Mouse (Mus musculus) embryonic facial prominence, embryonic 12.5 days (tissue): ENCODE data around the gene Clstn2. TPM values are rescaled to one million over a fixed set of nuclear protein-coding genes. Genes with fewer than 3 reads are reported as not detected.

ENCODE experiments used
- ATAC-seq: fragments of 200-750 bp; cut with Nextera tagmentation; 2 replicates; pipeline ENCODE4 v1.8.0; 2017; ENCODE audit not compliant: insufficient number of reproducible peaks, insufficient read depth, low FRiP score, low TSS enrichment
- H3K27ac ChIP-seq: fragments of 300-500 bp; sonication (generic); 2 replicates; pipeline ENCODE4 v1.5.1; 2016; ENCODE audit warnings: mild to moderate bottlenecking
- H3K27me3 ChIP-seq: fragments of 300-500 bp; sonication (generic); 2 replicates; pipeline ENCODE4 v1.6.1; 2016; ENCODE audit warnings: mild to moderate bottlenecking, moderate library complexity
- H3K36me3 ChIP-seq: fragments of 300-500 bp; sonication (generic); 2 replicates; pipeline ENCODE4 v1.6.1; 2016; ENCODE audit warnings: mild to moderate bottlenecking
- H3K4me1 ChIP-seq: fragments of 300-500 bp; sonication (generic); 2 replicates; pipeline ENCODE4 v1.6.1; 2016
- H3K4me2 ChIP-seq: fragments of 300-500 bp; sonication (generic); replicated peaks from 2 replicates; pipeline ENCODE4 v1.6.1; 2016; ENCODE audit warnings: mild to moderate bottlenecking, moderate library complexity
- H3K4me3 ChIP-seq: fragments of 300-500 bp; sonication (generic); 2 replicates; pipeline ENCODE4 v1.5.1; 2016; ENCODE audit warnings: mild to moderate bottlenecking
- H3K9ac ChIP-seq: fragments of 300-500 bp; sonication (generic); 2 replicates; pipeline ENCODE4 v1.6.1; 2016; ENCODE audit warnings: mild to moderate bottlenecking, moderate library complexity
- H3K9me3 ChIP-seq: fragments of 300-500 bp; sonication (generic); 2 replicates; pipeline ENCODE4 v1.6.1; 2016; ENCODE audit warnings: mild to moderate bottlenecking, moderate library complexity
- WGBS: fragments of 180-500 bp; shearing (Covaris S2); methylation state at CpG from one replicate; pipeline ENCODE4 v1.1.7; 2016; 5-methylcytosine and 5-hydroxymethylcytosine counted together
- polyA plus RNA-seq: library from polyadenylated mRNA; unstranded; fragments of >200 nt; fragmentation: Nextera tagmentation; extraction: Ambion mirVana; gene quantifications from 2 replicates; pipeline ENCODE4 v1.2.1, GENCODE M21; 2016

Gene Clstn2
- polyA plus RNA-seq, 1 experiment from 2014 or later, result 3.5 TPM

DNA sequence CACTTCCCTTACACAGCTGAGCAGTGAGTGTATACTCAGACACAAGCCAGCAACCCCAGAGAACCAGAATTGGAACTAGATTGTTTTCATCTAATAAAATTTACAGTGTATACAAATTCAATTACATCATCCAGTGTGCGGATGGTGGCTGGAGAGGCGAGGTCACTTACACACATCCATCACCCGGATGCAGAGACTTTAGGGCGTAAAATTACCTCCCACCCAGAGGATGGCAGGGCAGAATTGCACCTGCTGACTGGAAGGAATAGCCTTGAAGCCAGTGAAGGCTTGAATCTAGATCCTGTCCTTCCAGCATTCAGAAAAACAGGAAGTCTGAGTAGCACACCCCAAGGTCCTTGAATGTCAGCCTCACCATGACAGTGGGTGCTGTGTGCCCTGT is 113.7 kb downstream of the Clstn2 start:
- no peak for ATAC-seq
- Histone ChIP-seq H3K4me3 (no peak overlapping the region), H3K4me1 (no peaks in the 10 kb centered on the region), H3K27me3 (no peaks in the 10 kb centered on the region), H3K4me2 (no peak overlapping the region), H3K36me3 (no peaks in the 10 kb centered on the region), H3K9ac (no peak overlapping the region), H3K27ac (no peak overlapping the region), H3K9me3 (no peaks in the 10 kb centered on the region)
- 72% methylated on average over 4 of the region's 4 CpGs for WGBS

DNA sequence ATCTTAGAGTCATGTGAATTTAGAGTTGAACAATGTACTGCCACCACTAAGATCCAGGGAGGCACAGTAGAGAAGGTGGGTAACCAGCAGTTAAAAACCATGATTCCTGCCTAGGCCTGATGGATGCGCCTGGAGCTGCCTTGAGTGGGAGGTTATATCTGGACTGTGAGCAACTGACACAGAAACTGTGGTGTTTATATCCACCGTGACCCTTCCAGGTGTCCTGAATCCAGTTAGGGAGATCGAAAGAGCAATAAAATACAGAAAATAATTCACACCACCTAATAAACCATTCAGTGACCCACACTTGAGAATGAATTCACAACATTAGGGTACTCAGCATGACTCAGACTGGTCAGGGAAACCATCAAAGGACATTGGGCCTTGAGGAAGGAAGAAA is 141.6 kb downstream of the Clstn2 start:
- Histone ChIP-seq H3K9ac (no peak overlapping the region), H3K4me2 (no peak overlapping the region), H3K4me3 (no peak overlapping the region), H3K27me3 (no peaks in the 10 kb centered on the region), H3K27ac (no peak overlapping the region), H3K9me3 (no peaks in the 10 kb centered on the region), H3K4me1 (no peaks in the 10 kb centered on the region), H3K36me3 (no peaks in the 10 kb centered on the region)
- ATAC-seq, result no peak
- 85% methylated on average over 3 of the region's 3 CpGs for WGBS

DNA sequence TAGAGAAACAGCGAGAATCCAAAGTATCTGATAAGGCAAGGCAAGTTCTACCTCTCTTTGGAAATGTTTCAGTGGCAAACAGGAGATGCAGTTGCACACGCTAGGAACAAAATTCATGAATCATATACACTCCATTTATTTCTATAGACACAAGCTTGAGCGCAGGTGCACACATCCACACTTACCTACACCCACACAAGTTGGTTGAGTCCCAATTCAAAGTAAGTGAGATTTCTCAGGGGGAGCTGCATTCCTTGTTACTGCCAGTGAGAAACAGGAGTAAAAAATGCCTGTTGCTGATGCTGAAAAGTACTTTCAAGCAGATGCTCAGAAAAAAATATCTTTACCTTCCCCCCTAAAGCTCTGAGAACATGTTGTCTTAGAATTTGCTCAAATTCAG is 149.6 kb downstream of the Clstn2 start:
- H3K36me3 ChIP-seq, result no peaks in the 10 kb centered on the region
- H3K9me3 ChIP-seq, result no peaks in the 10 kb centered on the region
- no peak overlapping the region for H3K4me2 ChIP-seq
- WGBS, result 87% methylated on average over 3 of the region's 3 CpGs
- no peaks in the 10 kb centered on the region for H3K4me1 ChIP-seq
- no peak overlapping the region for H3K9ac ChIP-seq
- no peak overlapping the region for H3K27ac ChIP-seq
- ATAC-seq, result no peak
- H3K4me3 ChIP-seq, result no peak overlapping the region
- no peaks in the 10 kb centered on the region for H3K27me3 ChIP-seq

DNA sequence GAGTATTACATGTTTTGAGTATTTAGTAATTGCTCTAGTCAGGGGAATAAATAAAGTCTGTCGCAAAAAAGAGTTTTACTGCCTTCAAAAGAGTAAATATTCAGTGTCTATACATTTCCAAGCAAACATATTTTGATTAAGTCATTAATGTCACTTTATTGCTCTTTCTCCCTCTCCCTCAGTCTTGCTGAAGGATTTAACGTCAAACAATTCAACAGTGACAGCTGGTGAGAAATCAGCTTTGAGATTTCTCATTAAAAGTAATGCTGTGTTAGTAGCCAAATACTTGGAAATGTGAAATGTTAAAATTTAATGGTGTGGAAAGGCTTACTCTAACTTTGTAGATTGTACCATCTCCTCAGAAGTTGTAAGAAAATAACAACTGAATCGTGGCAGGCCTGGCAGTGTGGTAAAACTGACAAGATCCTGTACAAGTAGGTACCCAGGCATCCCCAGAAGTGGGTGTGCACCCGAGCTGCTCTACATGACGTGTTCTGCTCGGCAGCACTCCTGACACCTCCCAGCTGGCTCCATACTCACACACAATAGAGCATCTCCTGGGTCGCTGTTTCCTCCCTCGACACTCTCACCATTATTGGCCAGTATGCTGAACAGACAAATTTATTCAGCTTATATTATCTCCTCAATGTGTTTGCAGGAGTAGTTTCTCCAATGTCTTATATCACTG is 165.8 kb downstream of the Clstn2 start:
- WGBS, result 79% methylated on average over 8 of the region's 8 CpGs
- no peak for ATAC-seq
- Histone ChIP-seq H3K4me3 (no peak overlapping the region), H3K9ac (no peak overlapping the region), H3K4me2 (no peak overlapping the region), H3K36me3 (no peaks in the 10 kb centered on the region), H3K4me1 (no peaks in the 10 kb centered on the region), H3K27me3 (no peaks in the 10 kb centered on the region), H3K27ac (no peak overlapping the region), H3K9me3 (no peaks in the 10 kb centered on the region)

DNA sequence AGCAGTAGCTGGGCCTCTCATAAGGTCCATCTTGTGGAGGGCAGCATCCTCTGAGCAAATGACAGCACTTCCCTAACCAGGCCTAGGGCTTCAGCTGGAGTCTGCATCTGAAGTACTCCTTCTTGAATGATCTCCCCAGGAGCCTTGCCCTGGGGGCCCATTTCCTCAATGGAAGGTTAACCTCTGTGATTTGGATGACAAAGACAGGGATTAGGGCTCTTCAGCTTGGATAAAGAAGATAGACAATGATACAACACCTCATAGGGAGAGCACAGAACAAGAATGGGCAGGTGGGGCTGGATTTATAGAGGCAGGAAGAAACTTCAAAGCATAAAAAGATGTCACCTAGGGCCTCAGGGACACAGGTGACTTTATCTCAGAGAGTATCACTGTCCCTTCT is 180.1 kb downstream of the Clstn2 start:
- no peak overlapping the region for H3K4me2 ChIP-seq
- H3K4me3 ChIP-seq, result no peak overlapping the region
- H3K9me3 ChIP-seq, result no peaks in the 10 kb centered on the region
- ATAC-seq, result no peak
- H3K27ac ChIP-seq, result no peak overlapping the region
- H3K9ac ChIP-seq, result no peak overlapping the region
- H3K36me3 ChIP-seq, result no peaks in the 10 kb centered on the region
- no peaks in the 10 kb centered on the region for H3K27me3 ChIP-seq
- 0 out of 2 replicates have a peak, but pooled peaks cover 2% of the 10 kb centered on the region for H3K4me1 ChIP-seq

DNA sequence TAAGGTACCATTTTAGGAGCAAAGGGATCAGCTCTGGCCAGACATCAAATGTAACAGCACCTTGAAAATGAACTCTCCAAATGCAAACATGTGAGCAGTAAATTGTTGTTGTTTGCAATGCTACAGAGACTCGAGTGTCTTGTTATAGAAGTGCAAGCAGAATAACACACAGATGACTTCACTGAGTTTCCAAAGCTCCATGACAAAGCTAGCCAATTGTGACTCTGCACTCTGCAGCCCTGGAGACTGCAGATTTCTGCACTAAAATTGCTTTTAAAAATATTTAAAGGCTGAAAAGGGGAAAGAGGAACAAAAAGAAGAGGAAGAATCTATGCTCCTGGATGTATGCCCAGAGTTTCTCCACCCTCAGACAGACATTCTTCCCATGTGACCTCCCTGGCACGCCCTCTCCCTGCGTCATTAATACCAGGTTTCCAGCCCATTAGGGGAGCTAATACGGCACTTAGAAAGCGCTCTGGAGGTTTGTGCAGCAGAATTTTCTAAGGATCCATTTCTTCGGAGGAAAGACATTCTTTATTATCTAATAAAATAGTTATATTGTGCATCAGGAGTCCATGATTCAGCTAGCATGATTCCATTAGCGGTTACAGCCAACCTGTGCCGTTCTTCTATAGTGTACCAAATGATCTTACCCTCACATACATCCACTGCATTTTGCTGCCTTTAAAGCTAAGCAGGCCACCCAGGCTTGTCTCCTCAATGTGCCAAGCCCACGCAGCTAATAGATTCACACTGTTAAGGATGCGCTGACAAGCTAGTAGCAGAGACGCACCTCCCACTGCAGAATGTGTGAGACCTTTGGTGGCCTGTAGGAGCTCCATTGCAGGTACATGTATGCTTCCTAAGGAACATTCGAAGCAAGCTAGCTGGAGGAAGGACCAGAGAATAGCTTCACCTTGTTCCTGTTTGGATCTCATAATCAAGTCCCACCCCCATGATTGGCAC is 184.8 kb downstream of the Clstn2 start:
- no peaks in the 10 kb centered on the region for H3K36me3 ChIP-seq
- no peak overlapping the region for H3K9ac ChIP-seq
- H3K4me3 ChIP-seq, result no peak overlapping the region
- H3K9me3 ChIP-seq, result no peaks in the 10 kb centered on the region
- 74% methylated on average over 12 of the region's 12 CpGs for WGBS
- H3K4me2 ChIP-seq, result no peak overlapping the region
- H3K4me1 ChIP-seq, result 0 out of 2 replicates have a peak, but pooled peaks cover 2% of the 10 kb centered on the region
- H3K27ac ChIP-seq, result no peak overlapping the region
- no peaks in the 10 kb centered on the region for H3K27me3 ChIP-seq
- no peak for ATAC-seq

DNA sequence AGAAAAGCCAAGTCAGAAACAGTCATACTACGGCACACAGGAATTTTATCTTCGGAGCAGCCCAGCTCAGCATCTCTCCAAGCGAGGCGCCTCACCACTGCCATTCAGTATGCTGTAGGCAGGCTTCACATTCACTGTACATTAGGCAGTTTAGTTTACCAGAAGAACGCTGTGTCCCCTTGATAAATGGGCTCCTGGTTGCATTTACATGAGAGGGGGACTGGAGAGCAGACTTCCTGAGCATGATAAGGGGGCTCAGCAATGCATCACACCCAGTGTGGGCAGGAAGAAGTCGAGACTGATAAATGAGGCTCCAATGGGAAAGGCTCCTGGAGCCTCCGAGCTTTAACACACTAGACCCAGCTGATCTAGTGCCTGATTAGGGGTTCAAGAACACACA is 190.9 kb downstream of the Clstn2 start:
- 86% methylated on average over 7 of the region's 7 CpGs for WGBS
- no peak overlapping the region for H3K27ac ChIP-seq
- H3K4me1 ChIP-seq, result no peaks in the 10 kb centered on the region
- H3K4me3 ChIP-seq, result no peak overlapping the region
- H3K27me3 ChIP-seq, result no peaks in the 10 kb centered on the region
- ATAC-seq, result no peak
- no peak overlapping the region for H3K9ac ChIP-seq
- no peaks in the 10 kb centered on the region for H3K36me3 ChIP-seq
- H3K9me3 ChIP-seq, result no peaks in the 10 kb centered on the region
- H3K4me2 ChIP-seq, result no peak overlapping the region

DNA sequence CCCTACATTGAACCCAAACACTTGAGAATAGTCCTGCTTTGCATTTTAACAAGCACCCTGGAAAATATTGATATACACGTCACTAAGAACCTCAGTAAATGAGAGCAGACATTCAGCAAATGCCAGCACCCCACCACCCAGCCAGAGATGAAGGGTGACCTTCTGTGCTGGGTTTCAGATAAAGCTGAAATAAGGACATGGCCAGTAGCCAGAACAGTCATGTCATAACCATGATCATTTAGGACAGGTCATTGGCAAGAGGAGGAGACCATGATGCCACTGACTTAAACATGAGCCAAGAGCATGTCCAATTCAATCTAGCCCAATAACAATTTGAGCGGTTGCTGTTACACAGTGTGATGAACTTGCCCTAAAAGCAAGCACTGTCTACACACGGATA is 201.8 kb downstream of the Clstn2 start:
- H3K9me3 ChIP-seq, result no peaks in the 10 kb centered on the region
- no peak overlapping the region for H3K9ac ChIP-seq
- no peak overlapping the region for H3K4me2 ChIP-seq
- no peaks in the 10 kb centered on the region for H3K36me3 ChIP-seq
- H3K27me3 ChIP-seq, result no peaks in the 10 kb centered on the region
- 90% methylated on average over 3 of the region's 3 CpGs for WGBS
- no peak overlapping the region for H3K4me3 ChIP-seq
- ATAC-seq, result no peak
- H3K27ac ChIP-seq, result no peak overlapping the region
- H3K4me1 ChIP-seq, result no peaks in the 10 kb centered on the region

DNA sequence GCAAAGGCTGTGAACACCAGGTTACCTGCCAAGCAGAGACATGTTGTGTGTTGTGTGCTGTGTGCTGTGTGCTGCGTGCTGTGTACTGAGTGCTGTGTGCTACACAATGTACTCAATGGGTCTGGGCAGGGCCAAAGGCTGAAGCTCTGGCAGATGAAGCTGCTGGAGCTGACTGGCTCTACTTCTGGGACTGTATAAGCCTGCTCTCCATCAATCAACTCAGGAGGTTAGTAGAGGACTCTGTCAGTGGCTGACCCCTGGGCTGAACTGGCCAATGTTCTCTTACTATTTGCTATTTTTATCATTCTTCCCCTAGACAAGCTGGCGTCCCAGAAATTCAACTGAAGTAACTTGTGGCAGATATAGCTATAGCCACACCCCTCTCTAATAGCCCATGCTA is 203.1 kb downstream of the Clstn2 start:
- no peaks in the 10 kb centered on the region for H3K36me3 ChIP-seq
- no peak overlapping the region for H3K4me2 ChIP-seq
- H3K9ac ChIP-seq, result no peak overlapping the region
- H3K27ac ChIP-seq, result no peak overlapping the region
- WGBS, result 79% methylated on average over 2 of the region's 2 CpGs
- no peaks in the 10 kb centered on the region for H3K9me3 ChIP-seq
- no peak overlapping the region for H3K4me3 ChIP-seq
- ATAC-seq, result no peak
- no peaks in the 10 kb centered on the region for H3K4me1 ChIP-seq
- no peaks in the 10 kb centered on the region for H3K27me3 ChIP-seq

DNA sequence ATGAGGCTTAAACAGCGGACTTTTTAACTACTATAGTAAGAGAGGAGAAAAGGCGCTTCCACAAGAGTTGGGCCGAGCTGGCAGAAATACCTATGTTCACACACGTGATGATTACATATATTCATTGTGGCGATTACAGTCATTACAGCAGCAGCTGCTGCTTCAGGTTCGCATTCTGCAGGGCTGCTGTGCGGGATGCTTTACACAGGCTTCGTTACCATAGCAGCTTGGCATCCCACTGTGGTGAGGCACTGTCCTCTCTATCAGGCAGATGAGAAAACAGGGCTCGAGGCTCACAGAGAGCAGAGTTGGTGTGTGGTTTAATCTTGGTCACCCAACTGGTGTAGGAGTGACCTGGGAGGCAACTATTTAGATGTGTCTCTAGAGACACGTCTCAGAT is 205.3 kb downstream of the Clstn2 start:
- Histone ChIP-seq H3K4me3 (no peak overlapping the region), H3K4me2 (no peak overlapping the region), H3K27me3 (no peaks in the 10 kb centered on the region), H3K36me3 (no peaks in the 10 kb centered on the region), H3K9ac (no peak overlapping the region), H3K9me3 (no peaks in the 10 kb centered on the region), H3K27ac (no peak overlapping the region), H3K4me1 (no peaks in the 10 kb centered on the region)
- no peak for ATAC-seq
- 67% methylated on average over 10 of the region's 10 CpGs for WGBS

DNA sequence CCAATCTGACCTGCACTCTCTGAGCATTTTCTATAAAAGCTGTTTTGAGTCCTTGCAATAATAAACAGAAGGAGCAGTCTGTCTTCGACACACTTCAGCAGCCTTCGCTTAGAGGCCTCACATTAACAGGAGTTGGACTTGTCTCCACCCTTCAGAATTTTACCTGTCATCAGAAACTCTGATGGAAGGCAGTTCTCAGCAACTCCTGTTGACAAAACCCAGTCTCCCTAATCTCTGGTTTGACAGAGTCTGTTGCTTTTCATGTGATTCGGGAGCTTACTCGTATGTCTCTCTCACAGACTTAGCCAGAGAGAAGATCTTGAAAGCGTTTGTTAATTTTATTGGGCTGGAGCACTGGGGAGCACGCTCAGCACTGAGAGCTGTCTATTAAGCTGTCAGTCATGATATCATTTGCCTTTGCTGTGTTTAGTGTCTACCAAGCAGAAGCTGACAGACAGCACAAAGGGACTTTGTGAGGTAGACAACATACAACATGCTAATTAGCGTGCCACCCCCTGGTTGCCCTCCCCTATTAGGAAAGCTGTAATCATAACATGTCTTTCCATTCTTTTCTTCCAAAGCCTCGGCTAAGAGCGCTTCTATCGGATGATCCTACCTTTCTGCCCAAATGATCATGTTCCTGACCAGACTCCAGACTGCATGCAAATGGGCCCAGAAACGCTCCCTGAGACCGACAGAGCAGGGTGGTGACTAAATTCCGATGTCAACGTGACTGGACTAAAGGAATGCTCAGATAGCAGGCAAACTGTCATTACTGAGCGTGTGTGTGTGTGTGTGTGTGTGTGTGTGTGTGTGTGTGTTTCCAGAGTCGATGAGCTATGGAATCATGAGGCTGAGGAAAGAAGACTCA is 206.7 kb downstream of the Clstn2 start:
- Histone ChIP-seq H3K27me3 (no peaks in the 10 kb centered on the region), H3K9me3 (no peaks in the 10 kb centered on the region), H3K4me2 (no peak overlapping the region), H3K4me3 (no peak overlapping the region), H3K4me1 (no peaks in the 10 kb centered on the region), H3K36me3 (no peaks in the 10 kb centered on the region), H3K27ac (no peak overlapping the region), H3K9ac (no peak overlapping the region)
- 58% methylated on average over 16 of the region's 16 CpGs for WGBS
- no peak for ATAC-seq
